Mouse (Mus musculus): ENCODE measurements around the gene Pfdn5. TPM values are rescaled to one million over a fixed set of nuclear protein-coding genes. Genes with fewer than 3 reads are reported as not detected.
A peak's percentile ranks its signal among the peaks of the same experiment; 100 is the strongest.

Gene Pfdn5
- total and polyA plus RNA-seq, 3 experiments, result 265 to 356 (median 296) TPM

- no peak within 1 kb of the TSS for H3K4me3 ChIP-seq (replicated peaks in 1 of 3; ENCODE audit: low read depth in 2 of 3, low read length in 2 of 3, poor library complexity in 1 of 3)
- in situ Hi-C loops (cut with MboI; ENCODE audit: low pct_ligation_motif_present, low pct_unique_long_range_greater_than_20kb, low sequenced_read_pairs), result no loop called here
- no peaks in the 10 kb centered on the region for H3K36me3 ChIP-seq (replicated peaks in 1 of 2; ENCODE audit: control insufficient read depth in 1 of 2, insufficient read depth in 1 of 2, low read length in 1 of 2)
- dilution Hi-C loops (cut with MboI; ENCODE audit: extremely low pct_ligation_motif_present, extremely low pct_unique_long_range_greater_than_20kb, low sequenced_read_pairs), result no loop called here
- no peak for TF ChIP-seq IRF4 (IDR thresholded peaks at IDR 0.05; ENCODE audit: low read depth, low read length)
- TF ChIP-seq MYC (IDR thresholded peaks at IDR 0.05; ENCODE audit: low read depth, low read length), result no peak
- TF ChIP-seq TBP (conservative IDR thresholded peaks at IDR 0.05; ENCODE audit: low read depth, low read length), result no peak
- no peak for TF ChIP-seq POLR2AphosphoS2 (IDR thresholded peaks at IDR 0.05; ENCODE audit: low read depth, low read length)
- no peak for TF ChIP-seq GABPA (IDR thresholded peaks at IDR 0.05; ENCODE audit: insufficient replicate concordance, low read depth, low read length)
- no peak for TF ChIP-seq UBTF (IDR thresholded peaks at IDR 0.05; ENCODE audit: low read depth, low read length)
- no peak for TF ChIP-seq PAX5 (IDR thresholded peaks at IDR 0.05; ENCODE audit: low read length)
- no peak for TF ChIP-seq ZNF384 (IDR thresholded peaks at IDR 0.05; ENCODE audit: low read depth, low read length)
- no peak for TF ChIP-seq KAT2A (IDR thresholded peaks at IDR 0.05; ENCODE audit: insufficient replicate concordance, low read length)
- TF ChIP-seq MAFK (IDR thresholded peaks at IDR 0.05; ENCODE audit: insufficient replicate concordance, low read length), result no peak
- TF ChIP-seq ETS1 (conservative IDR thresholded peaks at IDR 0.05; ENCODE audit: low read depth, low read length), result no peak
- TF ChIP-seq JUN (IDR thresholded peaks at IDR 0.05; ENCODE audit: insufficient read depth, low read depth, low read length), result no peak
- TF ChIP-seq CTCF (conservative IDR thresholded peaks at IDR 0.05 in 1 of 2, IDR thresholded peaks at IDR 0.05 in 1 of 2; ENCODE audit: low read depth in 2 of 2, low read length in 2 of 2), result no peak
- TF ChIP-seq RAD21 (IDR thresholded peaks at IDR 0.05; ENCODE audit: low read depth, low read length), result no peak
- no peak within 1 kb of the TSS for H3K27ac ChIP-seq (ENCODE audit: insufficient read depth, low read depth)
- no peak for DNase-seq (ENCODE audit: extremely low read depth)
- peaks cover 72% of the 10 kb centered on the region for H3K27me3 ChIP-seq (replicated peaks)
- H3K4me2 ChIP-seq (ENCODE audit: insufficient read depth, low read depth, poor library complexity, severe bottlenecking), result no peak within 1 kb of the TSS
- no peaks in the 10 kb centered on the region for H3K79me2 ChIP-seq (replicated peaks; ENCODE audit: control insufficient read depth, extremely low read depth, insufficient read depth, poor library complexity, severe bottlenecking)
- peaks cover 6 to 11% of the 10 kb centered on the region in 2 experiments for H3K4me1 ChIP-seq (ENCODE audit: control insufficient read depth in 1 of 2, insufficient read depth in 2 of 2)
- no peak within 1 kb of the TSS for H3K9ac ChIP-seq (ENCODE audit: insufficient read depth, low read depth)
- H3K9me3 ChIP-seq (replicated peaks; ENCODE audit: low read length), result no peaks in the 10 kb centered on the region
Measured at GRCm38 (mm10) chr15:102366733-102367344, 40.9 kb downstream of the Pfdn5 start, which contains the start of gene Sp7. Sp7 (minus strand) TSS chr15:102367182.

- Histone ChIP-seq H3K9ac (ENCODE audit: insufficient read depth, low read depth) (no peak overlapping the region), H3K27me3 (replicated peaks) (peaks cover 64% of the 10 kb centered on the region), H3K27ac (ENCODE audit: insufficient read depth, low read depth) (no peak overlapping the region), H3K4me2 (ENCODE audit: insufficient read depth, low read depth, poor library complexity, severe bottlenecking) (peak overlapping the region; percentile 47), H3K79me2 (replicated peaks; ENCODE audit: control insufficient read depth, extremely low read depth, insufficient read depth, poor library complexity, severe bottlenecking) (no peaks in the 10 kb centered on the region), H3K4me3 (replicated peaks in 1 of 3; ENCODE audit: low read depth in 2 of 3, low read length in 2 of 3, poor library complexity in 1 of 3) (no peak overlapping the region), H3K36me3 (replicated peaks in 1 of 2; ENCODE audit: control insufficient read depth in 1 of 2, insufficient read depth in 1 of 2, low read length in 1 of 2) (no peaks in the 10 kb centered on the region), H3K4me1 (ENCODE audit: control insufficient read depth in 1 of 2, insufficient read depth in 2 of 2) (peaks cover 5 to 6% of the 10 kb centered on the region in 2 experiments; a peak in 3 of 4 replicates), H3K9me3 (replicated peaks; ENCODE audit: low read length) (no peaks in the 10 kb centered on the region)
- dilution Hi-C loops (cut with MboI; ENCODE audit: extremely low pct_ligation_motif_present, extremely low pct_unique_long_range_greater_than_20kb, low sequenced_read_pairs), result no loop called here
- in situ Hi-C loops (cut with MboI; ENCODE audit: low pct_ligation_motif_present, low pct_unique_long_range_greater_than_20kb, low sequenced_read_pairs), result no loop called here
- TF ChIP-seq NELFE (IDR thresholded peaks at IDR 0.05; ENCODE audit: low read depth, low read length), result no peak
- no peak for TF ChIP-seq BHLHE40 (IDR thresholded peaks at IDR 0.05; ENCODE audit: low read depth, low read length)
- TF ChIP-seq CHD1 (IDR thresholded peaks at IDR 0.05; ENCODE audit: low read depth, low read length), result no peak
- TF ChIP-seq CHD2 (IDR thresholded peaks at IDR 0.05; ENCODE audit: low read length), result no peak
- TF ChIP-seq MAZ (IDR thresholded peaks at IDR 0.05; ENCODE audit: low read depth, low read length), result no peak
- TF ChIP-seq MXI1 (IDR thresholded peaks at IDR 0.05; ENCODE audit: low read depth, low read length), result no peak
- no peak for TF ChIP-seq POLR2A (IDR thresholded peaks at IDR 0.05; ENCODE audit: low read depth, low read length)
- no peak for TF ChIP-seq TBP (conservative IDR thresholded peaks at IDR 0.05; ENCODE audit: low read depth, low read length)
- no peak for TF ChIP-seq ZNF384 (IDR thresholded peaks at IDR 0.05; ENCODE audit: low read depth, low read length)
- no peak for TF ChIP-seq PAX5 (IDR thresholded peaks at IDR 0.05; ENCODE audit: low read length)
- no peak for TF ChIP-seq JUN (IDR thresholded peaks at IDR 0.05; ENCODE audit: insufficient read depth, low read depth, low read length)
- TF ChIP-seq UBTF (IDR thresholded peaks at IDR 0.05; ENCODE audit: low read depth, low read length), result no peak
- TF ChIP-seq CTCF (conservative IDR thresholded peaks at IDR 0.05 in 1 of 2, IDR thresholded peaks at IDR 0.05 in 1 of 2; ENCODE audit: low read depth in 2 of 2, low read length in 2 of 2), result no peak
- no peak for TF ChIP-seq USF2 (conservative IDR thresholded peaks at IDR 0.05; ENCODE audit: low read depth, low read length)
- no peak for TF ChIP-seq GABPA (IDR thresholded peaks at IDR 0.05; ENCODE audit: insufficient replicate concordance, low read depth, low read length)
- no peak for TF ChIP-seq JUND (conservative IDR thresholded peaks at IDR 0.05; ENCODE audit: low read depth, low read length)
- no peak for TF ChIP-seq NRF1 (IDR thresholded peaks at IDR 0.05; ENCODE audit: low read depth, low read length)
- TF ChIP-seq MAFK (IDR thresholded peaks at IDR 0.05; ENCODE audit: insufficient replicate concordance, low read length), result no peak
- no peak for TF ChIP-seq MYC (IDR thresholded peaks at IDR 0.05; ENCODE audit: low read depth, low read length)
- TF ChIP-seq RCOR1 (conservative IDR thresholded peaks at IDR 0.05; ENCODE audit: low read depth, low read length), result no peak
- DNase-seq (ENCODE audit: extremely low read depth), result no peak
Measured at GRCm38 (mm10) chr15:102369972-102370371, 44.1 kb downstream of the Pfdn5 start.
